ENCODE assay signal across 11 mouse cellular contexts in genomic region chr15:13969811-13970210, GRCm38 (mm10).
DNase-seq lines count a peak whose midpoint lies in the region; ATAC-seq lines count a peak whose summit lies in the region.
"Had no signal": no experiment of that assay in that cellular context is flagged by ENCODE, and none has a peak within 500 bp of the region (broad histone marks: within the 10 kb centered on the region; RNA-seq: fewer than 3 reads in every experiment).

No protein-coding gene starts in this region.

- peak; percentile 87 for ATAC-seq in embryonic facial prominence, embryonic 11.5 days (replicated peaks; ENCODE audit: insufficient number of reproducible peaks, low FRiP score, low TSS enrichment, low read depth)
- ATAC-seq in hindbrain, embryonic 13.5 days (ENCODE audit: low FRiP score), result peak; percentile 80
- ATAC-seq in midbrain, embryonic 16.5 days, result peak; percentile 93
- no peak for ATAC-seq in intestine, embryonic 15.5 days
- ATAC-seq in CD4-positive, CD25-positive, alpha-beta regulatory T cell, adult 4 months, result no peak

- WGBS in embryonic facial prominence, embryonic 11.5 days, result 22% methylated on average over 7 of the region's 7 CpGs
- WGBS in hindbrain, embryonic 13.5 days, result 6% methylated on average over 7 of the region's 7 CpGs
- WGBS in midbrain, embryonic 16.5 days, result 4% methylated on average over 7 of the region's 7 CpGs
- 47% methylated on average over 7 of the region's 7 CpGs for WGBS in intestine, embryonic 15.5 days

- H3K9ac ChIP-seq in embryonic facial prominence, embryonic 11.5 days (replicated peaks; ENCODE audit: low read length), result no peak overlapping the region
- no peak overlapping the region for H3K9ac ChIP-seq in hindbrain, embryonic 13.5 days
- H3K9ac ChIP-seq in midbrain, embryonic 16.5 days (ENCODE audit: low read depth, low read length), result no peak overlapping the region
- H3K9ac ChIP-seq in intestine, embryonic 15.5 days, result no peak overlapping the region

- H3K27me3 ChIP-seq in embryonic facial prominence, embryonic 11.5 days (ENCODE audit: control insufficient read depth, insufficient read depth, low read length), result no peaks in the 10 kb centered on the region
- no peaks in the 10 kb centered on the region for H3K27me3 ChIP-seq in hindbrain, embryonic 13.5 days
- H3K27me3 ChIP-seq in midbrain, embryonic 16.5 days (ENCODE audit: control insufficient read depth, insufficient read depth, low read depth, low read length), result no peaks in the 10 kb centered on the region
- no peaks in the 10 kb centered on the region for H3K27me3 ChIP-seq in intestine, embryonic 15.5 days (replicated peaks)

- no peak overlapping the region for H3K4me2 ChIP-seq in embryonic facial prominence, embryonic 11.5 days (ENCODE audit: low read depth, low read length)
- no peak overlapping the region for H3K4me2 ChIP-seq in hindbrain, embryonic 13.5 days
- H3K4me2 ChIP-seq in midbrain, embryonic 16.5 days (ENCODE audit: low read length), result peak overlapping the region; percentile 39
- no peak overlapping the region for H3K4me2 ChIP-seq in intestine, embryonic 15.5 days (replicated peaks)

- H3K4me3 ChIP-seq in embryonic facial prominence, embryonic 11.5 days (ENCODE audit: low read depth, low read length), result no peak overlapping the region
- H3K4me3 ChIP-seq in hindbrain, embryonic 13.5 days, result no peak overlapping the region
- no peak overlapping the region for H3K4me3 ChIP-seq in midbrain, embryonic 16.5 days (ENCODE audit: low read depth, low read length)
- no peak overlapping the region for H3K4me3 ChIP-seq in intestine, embryonic 15.5 days (replicated peaks)

- H3K9me3 ChIP-seq in embryonic facial prominence, embryonic 11.5 days (replicated peaks; ENCODE audit: control insufficient read depth, low read length), result no peaks in the 10 kb centered on the region
- H3K9me3 ChIP-seq in hindbrain, embryonic 13.5 days, result no peaks in the 10 kb centered on the region
- H3K9me3 ChIP-seq in midbrain, embryonic 16.5 days (replicated peaks; ENCODE audit: control insufficient read depth, low read length, poor library complexity, severe bottlenecking), result no peaks in the 10 kb centered on the region
- no peaks in the 10 kb centered on the region for H3K9me3 ChIP-seq in intestine, embryonic 15.5 days

- no peak overlapping the region for H3K27ac ChIP-seq in embryonic facial prominence, embryonic 11.5 days (replicated peaks; ENCODE audit: low read depth, low read length)
- no peak overlapping the region for H3K27ac ChIP-seq in hindbrain, embryonic 13.5 days
- peak overlapping the region; percentile 38; the same call in 1 of the 2 replicates for H3K27ac ChIP-seq in midbrain, embryonic 16.5 days (ENCODE audit: low read length)
- H3K27ac ChIP-seq in intestine, embryonic 15.5 days, result no peak overlapping the region

- H3K4me1 ChIP-seq in embryonic facial prominence, embryonic 11.5 days (ENCODE audit: control insufficient read depth, insufficient read depth, low read length), result no peaks in the 10 kb centered on the region
- H3K4me1 ChIP-seq in hindbrain, embryonic 13.5 days (replicated peaks), result 0 out of 2 replicates have a peak, but pooled peaks cover 2% of the 10 kb centered on the region
- peaks cover 4% of the 10 kb centered on the region; the same call in 1 of the 2 replicates for H3K4me1 ChIP-seq in midbrain, embryonic 16.5 days (ENCODE audit: control insufficient read depth, insufficient read depth, low read length)
- H3K4me1 ChIP-seq in intestine, embryonic 15.5 days (replicated peaks), result no peaks in the 10 kb centered on the region

- H3K36me3 ChIP-seq in embryonic facial prominence, embryonic 11.5 days (replicated peaks; ENCODE audit: control insufficient read depth, insufficient read depth, low read depth, low read length), result no peaks in the 10 kb centered on the region
- H3K36me3 ChIP-seq in hindbrain, embryonic 13.5 days, result no peaks in the 10 kb centered on the region
- H3K36me3 ChIP-seq in midbrain, embryonic 16.5 days (ENCODE audit: control insufficient read depth, insufficient read depth, low read length), result no peaks in the 10 kb centered on the region
- no peaks in the 10 kb centered on the region for H3K36me3 ChIP-seq in intestine, embryonic 15.5 days

- DNase-seq in brain, adult 2 months (ENCODE audit: low read depth, low spot score), result peak; percentile 2
- peak; percentile 46 for DNase-seq in embryonic facial prominence, embryonic 11.5 days (ENCODE audit: low spot score)
- DNase-seq in cerebellum, adult 9-11 months, result no peak
- DNase-seq: cerebellum, adult 11 months; kidney, adult 11 months; lung, adult 2 months; thymus, adult 2 months had no signal

Comparison
In these comparisons a context has a peak if more than half of its experiments do, and no peak if none do; other contexts are left out.
1. ATAC-seq: peak in embryonic facial prominence, embryonic 11.5 days (single experiment), hindbrain, embryonic 13.5 days (single experiment) and midbrain, embryonic 16.5 days (single experiment); none in intestine, embryonic 15.5 days (single experiment) and CD4-positive, CD25-positive, alpha-beta regulatory T cell, adult 4 months (single experiment).